Mouse (Mus musculus): ENCODE measurements around the gene Hcn3. TPM values are rescaled to one million over a fixed set of nuclear protein-coding genes. Genes with fewer than 3 reads are reported as not detected.

The Hcn3 gene
- polyA plus RNA-seq, 1 experiment from 2014 or later: 0.61 TPM

DNA sequence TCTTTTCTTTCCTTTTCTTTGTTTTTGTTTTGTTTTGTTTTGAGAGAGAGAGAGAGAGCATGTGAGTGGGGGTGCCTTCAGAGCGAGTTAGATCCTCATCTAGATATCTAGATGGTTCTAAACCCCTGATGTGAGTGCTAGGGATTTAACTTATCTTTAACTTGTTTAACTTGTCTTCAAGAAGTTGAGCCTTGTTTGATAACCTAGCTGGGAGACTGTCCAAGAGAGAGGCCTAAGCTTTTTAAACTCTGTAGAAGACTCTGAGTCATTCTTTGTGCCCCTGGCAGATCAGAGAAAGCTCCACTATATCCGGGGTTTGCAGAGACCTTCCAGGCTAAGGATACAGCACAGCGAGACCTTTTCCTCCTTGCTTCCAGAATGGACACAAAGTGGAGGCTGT, 52.5 kb downstream of the Hcn3 start:
- Histone ChIP-seq H3K9me3 (ENCODE audit: low read depth, low read length) (no peaks in the 10 kb centered on the region), H3K27ac (ENCODE audit: low read depth) (no peak overlapping the region), H3K9ac (no peak overlapping the region), H3K4me3 (ENCODE audit: low read depth, low read length) (no peak overlapping the region), H3K4me2 (no peak overlapping the region), H3K4me1 (ENCODE audit: insufficient read depth) (no peaks in the 10 kb centered on the region), H3K36me3 (ENCODE audit: insufficient read depth) (no peaks in the 10 kb centered on the region), H3K27me3 (ENCODE audit: insufficient read depth, low read length) (no peaks in the 10 kb centered on the region)
- DNase-seq (no peak), ATAC-seq (ENCODE audit: insufficient read depth) (no peak)
- 44% methylated on average over 3 of the region's 3 CpGs for WGBS
- TF ChIP-seq CTCF (IDR thresholded peaks at IDR 0.05; ENCODE audit: low read depth): no peak

DNA sequence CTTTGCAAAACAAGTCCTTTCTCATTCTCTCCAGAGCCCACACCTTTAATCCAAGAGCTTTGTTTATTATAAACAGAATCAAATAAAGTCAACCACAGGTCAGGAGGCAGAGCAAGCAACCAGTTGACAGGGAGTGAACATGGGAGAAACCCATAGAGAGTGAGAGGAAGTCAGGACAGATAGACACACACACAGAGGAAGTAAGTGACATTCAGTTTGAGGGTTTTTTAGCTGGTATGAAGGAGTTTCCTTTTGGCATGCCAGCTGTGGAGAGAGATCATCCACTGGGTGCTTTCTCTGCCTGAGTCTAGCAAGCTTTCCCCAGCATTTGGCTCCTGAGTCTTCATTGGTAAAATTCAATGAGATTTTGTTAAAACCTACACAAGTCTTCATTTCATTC, 53.1 kb downstream of the Hcn3 start:
- Histone ChIP-seq H3K27me3 (ENCODE audit: insufficient read depth, low read length) (no peaks in the 10 kb centered on the region), H3K36me3 (ENCODE audit: insufficient read depth) (no peaks in the 10 kb centered on the region), H3K4me3 (ENCODE audit: low read depth, low read length) (no peak overlapping the region), H3K4me2 (no peak overlapping the region), H3K27ac (ENCODE audit: low read depth) (no peak overlapping the region), H3K4me1 (ENCODE audit: insufficient read depth) (no peaks in the 10 kb centered on the region), H3K9me3 (ENCODE audit: low read depth, low read length) (no peaks in the 10 kb centered on the region), H3K9ac (no peak overlapping the region)
- DNase-seq: no peak
- no peak for ATAC-seq (ENCODE audit: insufficient read depth)
- no peak for TF ChIP-seq CTCF (IDR thresholded peaks at IDR 0.05; ENCODE audit: low read depth)

DNA sequence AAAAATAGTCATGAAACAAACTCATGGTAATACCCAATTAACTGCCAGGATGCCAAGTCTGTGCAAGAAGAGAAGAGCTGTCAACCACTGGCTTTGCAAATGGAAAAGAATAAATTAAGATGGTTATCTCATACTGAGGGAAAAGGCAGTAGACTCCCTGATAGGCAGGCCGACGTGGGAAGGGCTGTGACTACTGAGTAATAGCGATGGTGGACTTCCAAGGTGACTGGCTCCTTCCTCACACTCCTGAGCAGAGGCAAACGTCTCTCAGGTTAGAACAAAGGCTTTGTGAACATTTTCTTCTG, 56.8 kb downstream of the Hcn3 start:
- Histone ChIP-seq H3K4me1 (ENCODE audit: insufficient read depth) (peaks cover 5% of the 10 kb centered on the region), H3K9ac (no peak overlapping the region), H3K9me3 (ENCODE audit: low read depth, low read length) (no peaks in the 10 kb centered on the region), H3K4me3 (ENCODE audit: low read depth, low read length) (no peak overlapping the region), H3K4me2 (no peak overlapping the region), H3K27ac (ENCODE audit: low read depth) (no peak overlapping the region), H3K27me3 (ENCODE audit: insufficient read depth, low read length) (no peaks in the 10 kb centered on the region), H3K36me3 (ENCODE audit: insufficient read depth) (peaks cover 19% of the 10 kb centered on the region)
- no peak for TF ChIP-seq CTCF (IDR thresholded peaks at IDR 0.05; ENCODE audit: low read depth)
- ATAC-seq (ENCODE audit: insufficient read depth): no peak
- DNase-seq: no peak
- WGBS: 60% methylated on average over 4 of the region's 4 CpGs

DNA sequence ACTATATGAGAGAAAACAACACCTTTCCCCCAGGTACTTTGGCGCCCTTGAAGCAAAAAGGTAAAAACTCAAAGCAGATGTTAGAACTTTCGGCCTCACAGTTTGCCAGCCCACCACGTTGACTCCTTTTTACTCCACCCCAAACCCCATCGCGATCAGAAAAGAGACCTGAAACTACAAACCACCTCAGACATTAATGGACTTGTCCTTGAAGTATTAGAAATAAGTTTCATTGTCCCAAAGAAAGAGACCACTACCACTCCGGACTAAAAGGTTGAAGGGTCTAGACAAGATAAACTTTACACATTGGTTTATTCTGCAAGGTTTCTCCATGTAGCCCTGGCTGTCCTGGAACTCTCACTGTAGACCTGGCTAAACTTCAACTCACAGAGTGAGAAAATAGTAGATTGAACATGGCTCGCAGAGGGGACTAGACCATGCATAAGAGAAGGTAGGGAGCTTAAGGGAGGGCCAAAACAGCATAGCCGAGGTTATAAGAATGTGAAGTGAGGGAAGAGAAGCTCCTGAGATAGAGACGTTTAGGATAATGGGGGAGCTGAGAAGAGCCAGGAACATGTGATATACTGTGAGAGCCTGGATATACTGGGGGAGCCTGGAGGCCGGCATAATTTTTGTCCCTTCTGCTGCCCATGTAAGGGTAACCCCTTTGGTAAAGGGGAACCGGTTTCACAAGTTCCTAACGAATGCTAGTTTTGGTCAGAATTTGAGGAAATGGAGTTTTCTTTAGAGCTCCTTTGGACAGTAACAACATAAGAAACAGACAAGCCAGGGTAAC, 57.3 kb downstream of the Hcn3 start:
- H3K4me3 ChIP-seq (ENCODE audit: low read depth, low read length): peak overlapping the region; percentile 71
- H3K4me1 ChIP-seq (ENCODE audit: insufficient read depth): peaks cover 5% of the 10 kb centered on the region
- H3K9ac ChIP-seq: no peak overlapping the region
- peak overlapping the region; percentile 26; the same call in 1 of the 2 replicates for H3K27ac ChIP-seq (ENCODE audit: low read depth)
- peaks cover 24% of the 10 kb centered on the region for H3K36me3 ChIP-seq (ENCODE audit: insufficient read depth)
- DNase-seq (no peak), ATAC-seq (ENCODE audit: insufficient read depth) (no peak)
- 54% methylated on average over 12 of the region's 12 CpGs for WGBS
- H3K4me2 ChIP-seq: peak overlapping the region; percentile 92
- H3K27me3 ChIP-seq (ENCODE audit: insufficient read depth, low read length): no peaks in the 10 kb centered on the region
- H3K9me3 ChIP-seq (ENCODE audit: low read depth, low read length): no peaks in the 10 kb centered on the region
- TF ChIP-seq CTCF (IDR thresholded peaks at IDR 0.05; ENCODE audit: low read depth): no peak

DNA sequence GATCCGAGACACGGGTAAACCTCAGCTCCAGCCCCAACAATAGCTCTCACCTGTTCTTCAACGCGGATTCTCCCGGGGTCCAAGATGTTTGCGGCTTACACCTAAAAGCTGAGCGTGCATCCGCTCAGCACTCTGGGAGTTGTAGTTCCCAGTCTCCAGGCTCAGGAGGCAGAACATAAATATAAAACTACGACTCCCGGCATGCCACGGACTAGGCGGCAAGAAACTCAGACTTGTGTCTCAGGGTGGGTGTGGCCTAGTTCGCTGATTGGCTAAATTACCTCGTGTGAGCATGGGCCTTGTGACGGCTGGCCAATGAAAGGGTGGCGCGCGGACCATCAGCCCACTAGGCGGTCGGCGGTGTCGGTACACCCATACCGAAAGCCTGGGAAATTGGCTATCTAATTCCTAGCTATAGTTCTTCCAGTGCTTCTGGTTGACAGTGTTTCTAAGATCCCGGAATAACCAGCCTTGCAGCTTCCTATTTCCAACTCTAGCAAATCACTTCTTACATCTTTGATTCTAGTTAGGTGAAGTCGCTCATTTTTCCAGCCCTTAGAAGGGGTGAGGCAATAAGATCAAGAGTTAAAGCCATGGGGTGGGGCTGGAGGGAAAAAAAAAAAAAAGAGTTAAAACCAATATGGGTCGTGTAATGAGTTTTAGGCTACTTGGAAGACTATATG, 58.0 kb downstream of the Hcn3 start, which contains the start of gene Fdps:
Gene Fdps, minus strand, starts transcription at position 148 of the 683 bp plus-strand sequence.
- H3K4me3 ChIP-seq (ENCODE audit: low read depth, low read length): peak within 1 kb of the TSS; percentile 71
- under 1% methylated on average over 26 of the region's 26 CpGs for WGBS
- H3K4me2 ChIP-seq: peak within 1 kb of the TSS; percentile 92
- peak within 1 kb of the TSS; percentile 75; the same call in 1 of the 2 replicates for H3K27ac ChIP-seq (ENCODE audit: low read depth)
- peaks cover 5% of the 10 kb centered on the region for H3K4me1 ChIP-seq (ENCODE audit: insufficient read depth)
- no peaks in the 10 kb centered on the region for H3K27me3 ChIP-seq (ENCODE audit: insufficient read depth, low read length)
- ATAC-seq (ENCODE audit: insufficient read depth) (peak; percentile 100), DNase-seq (peak; percentile 100)
- no peaks in the 10 kb centered on the region for H3K9me3 ChIP-seq (ENCODE audit: low read depth, low read length)
- H3K36me3 ChIP-seq (ENCODE audit: insufficient read depth): peaks cover 32% of the 10 kb centered on the region
- peak within 1 kb of the TSS; percentile 67 for H3K9ac ChIP-seq
- no peak; the same call in 1 of the 2 replicates for TF ChIP-seq CTCF (IDR thresholded peaks at IDR 0.05; ENCODE audit: low read depth)

DNA sequence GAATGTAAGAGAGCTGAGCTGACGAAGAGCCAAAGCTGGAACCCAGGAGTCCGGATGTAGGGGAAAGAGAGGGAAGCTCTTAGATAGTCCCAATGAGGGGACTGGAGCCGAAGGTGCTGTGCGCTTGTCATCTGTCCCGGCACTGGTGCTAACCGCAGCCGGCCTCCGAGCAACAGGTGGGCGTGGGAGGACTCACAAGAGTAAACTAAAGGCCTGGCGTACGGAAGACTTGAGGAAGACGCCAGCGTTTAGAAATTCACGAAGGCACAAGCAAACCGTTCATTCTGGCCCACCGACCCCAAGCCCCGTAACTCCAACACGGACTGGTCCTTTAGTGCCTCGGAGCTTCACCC, 58.6 kb downstream of the Hcn3 start:
- Histone ChIP-seq H3K36me3 (ENCODE audit: insufficient read depth) (peaks cover 37% of the 10 kb centered on the region), H3K9me3 (ENCODE audit: low read depth, low read length) (no peaks in the 10 kb centered on the region), H3K27ac (ENCODE audit: low read depth) (peak overlapping the region; percentile 75; the same call in 1 of the 2 replicates), H3K9ac (peak overlapping the region; percentile 67), H3K27me3 (ENCODE audit: insufficient read depth, low read length) (no peaks in the 10 kb centered on the region), H3K4me1 (ENCODE audit: insufficient read depth) (peaks cover 5% of the 10 kb centered on the region), H3K4me2 (peak overlapping the region; percentile 92), H3K4me3 (ENCODE audit: low read depth, low read length) (peak overlapping the region; percentile 71)
- under 1% methylated on average over 19 of the region's 19 CpGs for WGBS
- ATAC-seq (ENCODE audit: insufficient read depth) (peak; percentile 24; the same call in 1 of the 2 replicates), DNase-seq (no peak)
- TF ChIP-seq CTCF (IDR thresholded peaks at IDR 0.05; ENCODE audit: low read depth): no peak

DNA sequence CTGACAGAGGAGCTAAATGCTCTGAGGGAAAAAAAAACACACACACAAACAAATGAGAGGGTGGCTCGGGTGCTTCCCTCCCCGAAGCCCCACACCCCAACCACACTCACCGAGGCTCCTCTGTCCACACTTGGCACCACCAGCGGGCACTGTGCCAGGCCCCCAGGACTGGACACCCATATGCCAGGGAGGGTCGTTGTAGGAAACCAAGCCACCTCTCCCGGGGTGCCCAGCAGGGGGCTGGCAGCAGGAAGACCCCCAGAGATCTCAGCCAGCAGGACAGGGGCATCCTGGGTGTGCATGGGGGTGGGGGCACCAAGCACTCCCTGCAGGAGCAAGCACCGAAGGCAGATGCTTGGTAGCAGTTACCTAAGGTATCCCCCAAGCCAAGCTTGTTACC, 59.2 kb downstream of the Hcn3 start, which contains the start of gene Gm43738:
Gene Gm43738, minus strand, starts transcription at position 289 of the 400 bp plus-strand sequence.
- 0 out of 2 replicates have a peak, but pooled peaks have one; percentile 14 for TF ChIP-seq CTCF (IDR thresholded peaks at IDR 0.05; ENCODE audit: low read depth)
- 21% methylated on average over 7 of the region's 7 CpGs for WGBS
- Histone ChIP-seq H3K4me1 (ENCODE audit: insufficient read depth) (peaks cover 5% of the 10 kb centered on the region), H3K4me2 (peak within 1 kb of the TSS; percentile 92), H3K27me3 (ENCODE audit: insufficient read depth, low read length) (no peaks in the 10 kb centered on the region), H3K9ac (peak within 1 kb of the TSS; percentile 67), H3K9me3 (ENCODE audit: low read depth, low read length) (no peaks in the 10 kb centered on the region), H3K36me3 (ENCODE audit: insufficient read depth) (peaks cover 42% of the 10 kb centered on the region), H3K4me3 (ENCODE audit: low read depth, low read length) (peak within 1 kb of the TSS; percentile 71), H3K27ac (ENCODE audit: low read depth) (peak within 1 kb of the TSS; percentile 75; the same call in 1 of the 2 replicates)
- DNase-seq (no peak), ATAC-seq (ENCODE audit: insufficient read depth) (no peak)

Other genes starting within 250 kb of the Hcn3 start
- gene Msto1, start 246.2 kb downstream of the Hcn3 start, polyA plus RNA-seq (2014; fragmentation: Nextera tagmentation; extraction: Ambion mirVana): 47.9 and 51.4 TPM in 2 replicates
- 22.9 and 23.1 TPM in 2 replicates for gene Ash1l, start 209.6 kb downstream of the Hcn3 start, polyA plus RNA-seq (2014; fragmentation: Nextera tagmentation; extraction: Ambion mirVana)
- gene Dap3, start 209.0 kb downstream of the Hcn3 start, polyA plus RNA-seq (2014; fragmentation: Nextera tagmentation; extraction: Ambion mirVana): 126 and 139 TPM in 2 replicates
- gene Rusc1, start 66.9 kb downstream of the Hcn3 start, polyA plus RNA-seq (2014; fragmentation: Nextera tagmentation; extraction: Ambion mirVana): 11.2 and 13.9 TPM in 2 replicates
- gene Gm43738, start 59.1 kb downstream of the Hcn3 start, polyA plus RNA-seq (2014; fragmentation: Nextera tagmentation; extraction: Ambion mirVana): not detected in 2 replicates
- 164 and 177 TPM in 2 replicates for gene Fdps, start 58.2 kb downstream of the Hcn3 start, polyA plus RNA-seq (2014; fragmentation: Nextera tagmentation; extraction: Ambion mirVana)
- gene Pklr, start 24.1 kb downstream of the Hcn3 start, polyA plus RNA-seq (2014; fragmentation: Nextera tagmentation; extraction: Ambion mirVana): 0.08 TPM in 1 of 2 replicates, not detected in the other
- 26.1 and 26.4 TPM in 2 replicates for gene Clk2, start 4.6 kb upstream of the Hcn3 start, polyA plus RNA-seq (2014; fragmentation: Nextera tagmentation; extraction: Ambion mirVana)
- 90.2 and 98.9 TPM in 2 replicates for gene Scamp3, start 17.3 kb upstream of the Hcn3 start, polyA plus RNA-seq (2014; fragmentation: Nextera tagmentation; extraction: Ambion mirVana)
- 18.2 and 19.4 TPM in 2 replicates for gene Fam189b, start 22.9 kb upstream of the Hcn3 start, polyA plus RNA-seq (2014; fragmentation: Nextera tagmentation; extraction: Ambion mirVana)
- 34.4 and 35.5 TPM in 2 replicates for gene Gba, start 42.7 kb upstream of the Hcn3 start, polyA plus RNA-seq (2014; fragmentation: Nextera tagmentation; extraction: Ambion mirVana)
- 33.6 and 39.9 TPM in 2 replicates for gene Thbs3, start 55.0 kb upstream of the Hcn3 start, polyA plus RNA-seq (2014; fragmentation: Nextera tagmentation; extraction: Ambion mirVana)
- 193 and 212 TPM in 2 replicates for gene Mtx1, start 66.9 kb upstream of the Hcn3 start, polyA plus RNA-seq (2014; fragmentation: Nextera tagmentation; extraction: Ambion mirVana)
- gene Muc1, start 68.9 kb upstream of the Hcn3 start, polyA plus RNA-seq (2014; fragmentation: Nextera tagmentation; extraction: Ambion mirVana): 43.0 and 50.4 TPM in 2 replicates
- gene Krtcap2, start 85.8 kb upstream of the Hcn3 start, polyA plus RNA-seq (2014; fragmentation: Nextera tagmentation; extraction: Ambion mirVana): 293 and 312 TPM in 2 replicates
- gene Trim46, start 86.1 kb upstream of the Hcn3 start, polyA plus RNA-seq (2014; fragmentation: Nextera tagmentation; extraction: Ambion mirVana): 5.7 and 6.3 TPM in 2 replicates
- 118 and 119 TPM in 2 replicates for gene Dpm3, start 99.2 kb upstream of the Hcn3 start, polyA plus RNA-seq (2014; fragmentation: Nextera tagmentation; extraction: Ambion mirVana)
- gene Slc50a1, start 110.4 kb upstream of the Hcn3 start, polyA plus RNA-seq (2014; fragmentation: Nextera tagmentation; extraction: Ambion mirVana): 58.5 and 60.2 TPM in 2 replicates
- 68.3 and 70.4 TPM in 2 replicates for gene Efna1, start 120.9 kb upstream of the Hcn3 start, polyA plus RNA-seq (2014; fragmentation: Nextera tagmentation; extraction: Ambion mirVana)
- 4.7 and 5.8 TPM in 2 replicates for gene Efna3, start 162.8 kb upstream of the Hcn3 start, polyA plus RNA-seq (2014; fragmentation: Nextera tagmentation; extraction: Ambion mirVana)
- 24.6 and 27.0 TPM in 2 replicates for gene Efna4, start 177.8 kb upstream of the Hcn3 start, polyA plus RNA-seq (2014; fragmentation: Nextera tagmentation; extraction: Ambion mirVana)
- gene Adam15, start 189.8 kb upstream of the Hcn3 start, polyA plus RNA-seq (2014; fragmentation: Nextera tagmentation; extraction: Ambion mirVana): 32.7 and 36.7 TPM in 2 replicates
- gene Dcst2, start 201.8 kb upstream of the Hcn3 start, polyA plus RNA-seq (2014; fragmentation: Nextera tagmentation; extraction: Ambion mirVana): 0.17 TPM in 1 of 2 replicates, not detected in the other
- gene Dcst1, start 205.1 kb upstream of the Hcn3 start, polyA plus RNA-seq (2014; fragmentation: Nextera tagmentation; extraction: Ambion mirVana): 0.11 TPM in 1 of 2 replicates, not detected in the other
- gene Zbtb7b, start 234.6 kb upstream of the Hcn3 start, polyA plus RNA-seq (2014; fragmentation: Nextera tagmentation; extraction: Ambion mirVana): 1.6 and 1.7 TPM in 2 replicates
- gene Lenep, start 242.6 kb upstream of the Hcn3 start, polyA plus RNA-seq (2014; fragmentation: Nextera tagmentation; extraction: Ambion mirVana): 0.19 and 0.33 TPM in 2 replicates

All from lung, embryonic 14.5 days (tissue).